Mouse (Mus musculus) erythroid progenitor cell, adult 5-6 weeks (primary cell): ENCODE results near the gene Camk2g. TPM values are rescaled to one million over a fixed set of nuclear protein-coding genes. Genes with fewer than 3 reads are reported as not detected.

Source experiments
- ATAC-seq: replicated peaks from 2 replicates; pipeline ENCODE4 v1.8.0; 2016; ENCODE audit warnings: moderate number of reproducible peaks, mild to moderate bottlenecking, moderate TSS enrichment, inconsistent platforms; ENCODE audit not compliant: poor library complexity, low FRiP score, severe bottlenecking
- total RNA-seq, 2 experiments: library from RNA; stranded (forward) in 1 of 2; stranded (reverse) in 1 of 2; fragments of 150-400 nt in 1 of 2; fragments of 186-747, 209-891 nt in 1 of 2; gene quantifications; 2 replicates each; pipeline versions ENCODE4 v1.2.3 to v1.2.4; 2015 to 2017; ENCODE audit warnings: low replicate concordance in 2 of 2

The Camk2g gene
- total RNA-seq (2015; ENCODE audit: low replicate concordance) (6.7 and 7.2 TPM in 2 replicates), total RNA-seq (2017; ENCODE audit: low replicate concordance) (3.6 and 6.9 TPM in 2 replicates)

DNA sequence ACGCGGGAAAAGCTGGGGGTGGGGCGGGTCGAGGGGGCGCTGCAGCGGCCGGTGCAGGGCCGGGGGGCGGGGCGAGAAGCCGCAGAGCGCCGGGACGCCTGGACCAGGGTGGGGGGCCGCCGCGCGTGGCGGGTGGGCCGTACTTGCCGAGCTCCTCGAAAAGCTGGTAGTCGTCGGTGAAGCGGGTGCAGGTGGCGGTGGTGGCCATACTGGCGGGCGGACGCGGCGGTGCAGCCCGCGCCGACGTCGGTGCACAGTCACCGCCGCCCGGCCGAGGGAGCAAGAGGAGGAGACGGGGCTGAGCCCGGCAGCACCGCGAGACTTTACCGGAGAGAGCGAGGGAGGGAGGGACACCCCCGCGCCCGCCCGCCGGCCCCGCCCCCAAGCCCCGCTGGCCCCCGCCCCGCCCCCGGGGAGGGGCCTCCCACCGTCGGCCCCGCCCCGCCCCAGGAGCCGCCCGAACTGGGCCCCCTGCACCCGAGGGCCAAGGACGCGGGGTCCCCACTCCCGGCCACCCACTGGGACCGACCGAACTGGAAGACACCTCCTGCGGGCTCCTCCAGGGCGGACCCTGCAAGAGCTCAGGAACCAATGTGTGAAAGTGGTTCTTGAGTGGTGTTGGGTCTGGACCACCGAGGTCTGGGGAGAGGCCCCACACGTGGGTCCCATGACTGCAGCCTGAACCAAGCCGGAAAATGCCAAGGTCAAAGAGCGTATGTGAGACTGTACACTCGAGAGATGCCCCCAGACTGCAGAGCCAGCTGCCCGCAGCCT, at the start of gene Camk2g:
Gene Camk2g, minus strand, starts transcription at position 331 of the 774 bp plus-strand sequence.
- ATAC-seq: peak; percentile 92

- no peak for ATAC-seq
Measured at GRCm38 (mm10) chr14:20842629-20843028, 48.7 kb upstream of the Camk2g start.

DNA sequence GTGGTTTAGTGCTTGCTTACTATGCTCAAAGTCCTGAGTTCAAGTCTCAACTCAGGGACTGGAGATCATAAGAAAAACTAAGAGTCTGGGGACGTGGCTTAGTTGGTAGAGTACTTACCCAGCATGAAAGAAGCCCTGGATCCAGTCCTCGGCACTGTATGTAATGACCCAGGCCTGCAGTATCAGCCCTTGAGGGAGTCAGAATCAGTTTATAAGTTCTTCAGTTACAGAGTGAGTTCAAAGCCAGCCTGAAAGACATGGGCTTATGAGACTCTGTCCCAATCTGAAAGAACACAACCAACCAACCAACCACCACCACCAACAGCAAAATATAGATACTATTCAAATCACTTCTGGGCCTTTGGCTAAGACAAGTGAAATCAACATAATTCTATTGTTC, 47.6 kb upstream of the Camk2g start:
- no peak for ATAC-seq

- no peak for ATAC-seq
Measured at GRCm38 (mm10) chr14:20837681-20838080, 43.8 kb upstream of the Camk2g start.

- ATAC-seq: no peak
Measured at GRCm38 (mm10) chr14:20836905-20837376, 43.1 kb upstream of the Camk2g start.

DNA sequence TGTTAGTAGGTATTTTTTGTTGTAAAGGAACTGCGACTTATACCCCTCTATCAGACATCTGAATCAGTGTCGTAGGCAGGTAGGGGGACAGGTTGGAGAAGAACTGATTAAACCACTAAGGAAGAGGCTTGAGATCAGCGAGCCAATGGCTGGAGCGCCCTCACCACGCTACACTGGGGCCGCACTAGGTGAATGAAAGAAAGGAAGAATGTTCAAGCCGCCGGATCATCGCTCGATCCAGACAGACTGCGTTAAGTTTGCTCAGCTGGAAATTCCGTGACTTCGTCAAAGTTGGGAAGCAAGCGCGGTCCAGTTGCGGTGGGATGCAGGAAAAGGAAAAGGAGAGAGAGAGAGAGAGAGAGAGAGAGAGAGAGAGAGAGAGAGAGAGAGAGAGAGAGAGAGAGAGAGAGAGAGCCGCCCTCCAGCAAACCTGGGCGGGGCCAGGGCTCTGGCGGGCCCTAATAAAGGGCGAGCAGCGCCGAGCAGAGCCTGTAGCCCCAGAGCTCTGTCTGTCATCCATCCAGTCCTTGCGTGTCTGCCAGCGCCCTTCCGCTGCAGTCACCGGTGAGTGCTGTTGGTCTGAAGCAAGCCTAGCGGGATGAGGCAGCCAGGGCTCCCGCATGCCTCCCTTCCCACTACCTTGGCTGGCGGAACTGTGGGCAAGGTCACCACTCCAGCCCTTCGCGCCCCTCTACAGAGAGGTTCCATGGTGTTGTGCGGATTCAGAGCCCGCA, 42.5 kb upstream of the Camk2g start, which contains the start of gene Plau:
Gene Plau, plus strand, starts transcription at position 490 of the 734 bp plus-strand sequence.
- no peak for ATAC-seq

- no peak for ATAC-seq
Measured at GRCm38 (mm10) chr14:20834136-20834535, 40.2 kb upstream of the Camk2g start.

GRCm38 (mm10) chr14:20833525-20833924, 39.6 kb upstream of the Camk2g start:
- ATAC-seq: no peak

DNA sequence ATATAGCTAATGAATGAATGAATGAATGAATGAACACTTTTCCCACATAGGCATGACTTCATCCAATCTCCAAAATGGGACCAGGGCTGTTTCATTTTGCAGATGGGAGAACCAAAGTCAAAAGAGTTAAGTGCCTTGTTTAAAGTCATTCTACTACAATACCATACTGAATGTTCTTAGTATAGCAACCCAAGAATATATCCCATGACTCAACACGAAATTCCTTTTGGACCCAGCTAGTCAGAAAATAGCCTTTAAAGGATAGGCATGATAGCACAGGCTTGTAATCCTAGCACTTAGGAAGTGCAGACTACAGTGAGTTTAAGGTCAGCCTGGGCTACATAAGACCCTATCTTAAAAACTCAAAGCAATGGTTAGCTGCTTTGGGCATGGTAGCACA, 38.0 kb upstream of the Camk2g start:
- no peak for ATAC-seq

- no peak for ATAC-seq
Measured at GRCm38 (mm10) chr14:20831141-20831910, 37.4 kb upstream of the Camk2g start.

- no peak for ATAC-seq
Measured at GRCm38 (mm10) chr14:20829523-20830366, 35.9 kb upstream of the Camk2g start.

GRCm38 (mm10) chr14:20828524-20828923, 34.6 kb upstream of the Camk2g start:
- ATAC-seq: no peak

DNA sequence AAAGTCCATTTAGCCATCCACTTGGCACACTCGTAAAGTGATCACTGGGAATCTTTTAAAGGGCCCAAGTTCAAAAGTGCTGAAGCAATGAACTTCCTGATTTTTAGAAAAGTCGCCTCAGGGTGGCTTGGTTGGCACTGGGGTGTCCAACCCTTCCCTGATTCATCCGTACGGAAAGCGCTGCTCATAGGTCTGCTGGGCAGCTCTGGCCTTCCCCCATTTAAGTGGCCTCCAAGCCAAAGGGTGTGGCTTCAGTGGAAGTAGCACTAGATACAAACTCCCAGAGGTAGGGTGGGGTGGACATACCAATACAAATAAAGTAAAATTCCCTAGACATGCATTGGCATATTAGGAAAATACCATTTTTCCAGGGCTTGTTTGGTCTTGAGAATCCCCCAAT, 33.6 kb upstream of the Camk2g start:
- ATAC-seq: no peak

- no peak for ATAC-seq
Measured at GRCm38 (mm10) chr14:20827061-20827460, 33.2 kb upstream of the Camk2g start.

DNA sequence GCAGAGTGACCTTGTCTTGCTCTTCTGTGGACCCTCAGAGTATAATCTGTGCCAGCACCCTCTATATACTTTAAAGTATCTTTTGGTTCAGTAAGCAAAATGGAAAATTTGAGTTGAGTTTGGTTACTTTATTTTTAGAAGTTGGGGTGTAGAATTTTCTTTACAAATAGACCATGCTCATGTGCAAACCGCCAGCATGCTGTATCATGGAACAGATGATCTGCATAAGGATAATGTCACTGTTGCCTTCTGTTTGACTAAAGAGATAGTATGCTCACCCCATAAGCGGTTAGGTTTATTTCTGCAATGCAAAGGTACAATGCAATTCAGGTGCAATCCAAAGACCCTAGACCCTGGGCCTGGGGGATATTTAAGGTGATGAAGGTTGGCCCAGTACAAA, 31.6 kb upstream of the Camk2g start:
- no peak for ATAC-seq

GRCm38 (mm10) chr14:20824517-20824916, 30.6 kb upstream of the Camk2g start:
- ATAC-seq: no peak

DNA sequence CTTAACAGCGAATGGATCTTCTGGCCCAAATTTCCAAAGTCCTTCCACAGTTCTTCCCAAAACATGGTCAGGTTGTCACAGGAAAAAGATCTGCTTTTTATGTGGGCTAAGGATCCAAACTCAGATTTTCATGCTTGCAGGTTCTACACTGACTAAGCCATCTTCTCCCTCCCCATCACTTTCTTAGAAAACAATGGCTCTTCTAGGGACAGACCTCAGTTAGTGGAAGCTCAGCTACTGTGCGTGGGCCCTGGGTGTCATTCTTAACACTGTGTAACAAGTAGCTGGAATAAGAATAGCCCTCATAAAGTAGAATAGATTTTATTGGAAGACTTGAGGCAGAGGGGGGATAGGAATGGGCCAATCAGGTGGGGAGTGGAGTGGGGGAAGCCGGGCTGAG, 21.6 kb upstream of the Camk2g start:
- no peak for ATAC-seq

- ATAC-seq: no peak
Measured at GRCm38 (mm10) chr14:20811779-20812406, 18.0 kb upstream of the Camk2g start.

DNA sequence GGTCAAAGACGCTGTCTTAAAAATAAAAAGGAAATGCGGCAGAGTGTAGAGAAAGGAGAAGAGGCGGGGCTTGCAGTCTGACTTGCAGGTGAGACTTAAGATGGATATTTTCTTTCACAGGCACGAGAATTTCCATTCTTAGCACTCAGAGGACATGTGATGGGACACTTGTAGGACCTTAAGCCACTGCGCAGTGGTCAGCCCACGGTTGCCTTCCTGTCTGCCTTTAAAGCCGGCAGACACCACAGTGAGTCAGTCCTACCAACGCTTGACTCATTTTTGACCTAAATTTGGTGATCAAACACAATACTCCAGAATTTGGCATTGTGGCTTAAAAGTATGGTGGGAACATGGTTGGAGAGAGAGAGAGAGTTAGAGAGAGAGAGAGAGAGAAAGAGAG, 17.3 kb upstream of the Camk2g start:
- ATAC-seq: no peak
